Mouse (Mus musculus) lung, postnatal 0 days (tissue): ENCODE results near the gene Gm44503.

ENCODE experiments used
- CTCF ChIP-seq: IDR thresholded peaks from 2 replicates; pipeline ENCODE4 v1.5.1; 2016; ENCODE audit warnings: antibody characterized with exemption, mild to moderate bottlenecking
- EP300 ChIP-seq: IDR thresholded peaks from 2 replicates; pipeline ENCODE4 v1.6.1; 2016; ENCODE audit warnings: antibody characterized with exemption, mild to moderate bottlenecking, control low read depth

DNA sequence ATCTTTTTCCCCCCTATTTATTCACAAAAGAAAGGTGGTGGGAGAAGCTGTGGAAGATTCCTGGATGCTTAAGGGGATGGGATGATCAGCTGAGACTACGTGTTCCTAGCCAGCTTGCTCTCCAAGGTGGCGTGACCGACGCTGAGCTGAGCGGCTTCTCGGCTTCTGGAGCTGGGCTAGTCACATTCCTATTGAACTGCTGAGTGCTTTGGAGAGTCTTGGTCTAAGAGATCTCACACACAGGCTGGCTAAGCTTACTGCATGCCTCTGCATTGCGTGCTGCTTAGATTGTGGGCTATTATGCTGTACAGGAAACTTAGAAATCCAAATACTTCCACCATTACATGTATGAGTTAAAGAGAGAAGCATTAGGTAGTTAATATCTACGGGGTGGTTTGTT lies 45.4 kb downstream of the Gm44503 start:
- TF ChIP-seq CTCF (no peak), EP300 (no peak)
